Mouse (Mus musculus) erythroblast, embryonic 14.5 days (primary cell): Measurements from ENCODE around the gene Pax6.

Source experiments
- GATA1 ChIP-seq: IDR thresholded peaks from 2 replicates; pipeline ENCODE4 v1.6.1; 2012; ENCODE audit warnings: low read length, inconsistent platforms, mixed read lengths
- TAL1 ChIP-seq: IDR thresholded peaks from 3 replicates; pipeline ENCODE4 v1.6.1; 2012; ENCODE audit warnings: low read length, inconsistent platforms, mixed read lengths

DNA sequence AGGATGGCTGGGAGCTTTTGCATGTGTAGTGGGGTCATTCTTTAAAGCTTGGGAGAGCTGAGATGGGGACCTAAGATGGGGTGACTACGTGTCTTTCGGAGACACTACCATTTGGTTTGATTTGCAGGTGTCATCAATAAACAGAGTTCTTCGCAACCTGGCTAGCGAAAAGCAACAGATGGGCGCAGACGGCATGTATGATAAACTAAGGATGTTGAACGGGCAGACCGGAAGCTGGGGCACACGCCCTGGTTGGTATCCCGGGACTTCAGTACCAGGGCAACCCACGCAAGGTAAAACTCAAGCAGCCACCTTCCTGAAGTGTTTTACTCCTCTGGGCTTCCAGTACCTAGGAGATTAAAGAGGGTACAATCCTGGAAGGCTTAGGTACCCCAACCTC lies 17.0 kb downstream of the Pax6 start:
- no peak for TF ChIP-seq TAL1
- no peak for TF ChIP-seq GATA1
